Mouse (Mus musculus): ENCODE measurements around the gene Brsk2.
"Not testable (repeated sequence)": the region's sequence is repeated elsewhere in the genome, so short reads cannot be mapped to it uniquely, and the experiment has no call there.

Brsk2 gene

DNA sequence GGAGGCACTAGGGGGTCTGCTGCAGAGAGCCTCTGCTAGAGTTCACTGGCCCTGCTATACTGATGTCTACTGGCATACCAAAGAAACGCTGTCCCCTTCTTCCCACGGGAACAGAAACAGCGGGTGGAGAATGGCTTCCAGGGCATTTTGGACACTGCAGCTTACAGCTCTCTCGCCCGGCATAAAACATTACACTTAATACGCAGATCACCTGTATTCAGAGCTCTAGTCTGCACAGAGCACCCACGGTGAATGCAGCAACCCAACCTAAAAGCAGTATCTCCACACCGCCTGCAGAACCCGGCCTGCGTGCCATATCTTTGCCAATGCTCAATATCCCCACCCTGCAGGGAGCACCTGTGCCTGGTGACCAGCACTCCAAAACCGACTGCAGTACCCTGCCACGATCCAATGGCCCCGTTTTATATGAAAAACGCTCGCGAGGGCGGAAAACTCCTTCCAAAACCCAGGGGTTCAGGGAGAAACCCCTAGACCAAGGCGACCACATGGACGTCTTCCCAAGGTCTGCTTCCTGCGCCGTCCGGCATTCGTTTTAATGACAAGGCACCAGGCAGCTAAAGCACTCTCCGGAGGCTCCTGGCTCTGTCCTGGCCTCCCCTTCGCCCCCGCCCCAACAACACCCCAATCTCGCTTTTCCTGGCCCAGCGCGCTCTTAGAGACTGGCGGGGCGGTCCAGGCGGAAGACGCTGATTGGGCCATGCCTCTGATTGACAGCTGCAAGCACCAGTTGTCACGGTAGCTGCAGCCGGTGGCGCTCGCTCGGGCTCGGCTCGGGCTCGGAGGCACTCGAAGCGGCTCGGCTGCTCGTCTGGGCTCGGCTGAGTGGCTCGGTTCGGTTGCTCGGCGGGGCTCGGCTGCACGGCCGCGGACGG, at the start of gene Brsk2:
TSS of gene Brsk2 (plus strand) at position 846 of the 893 bp plus-strand sequence.
- peak; percentile 86 for DNase-seq (ENCODE audit: low read depth, low spot score)

DNA sequence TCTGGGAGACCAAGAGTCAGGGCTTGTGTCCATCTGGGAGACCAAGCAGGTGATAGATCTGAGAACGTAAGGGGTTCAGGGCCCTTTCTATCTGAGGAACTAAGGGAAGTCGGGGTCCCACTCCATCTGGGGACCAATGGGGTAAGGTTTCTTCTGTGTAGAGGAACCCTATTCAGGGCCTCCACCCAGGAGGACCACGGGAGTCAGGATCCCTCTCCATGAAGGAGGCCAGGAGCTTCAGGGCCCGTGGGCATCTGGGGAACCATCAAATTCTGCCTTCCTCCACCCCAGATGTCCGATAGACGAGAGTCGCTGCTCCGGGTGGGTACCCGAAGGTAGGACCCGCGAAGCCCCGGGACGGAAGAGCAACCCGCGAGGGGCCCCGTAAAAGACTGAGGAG, 47.7 kb upstream of the Brsk2 start:
- no peak for DNase-seq (ENCODE audit: low read depth, low spot score)

DNA sequence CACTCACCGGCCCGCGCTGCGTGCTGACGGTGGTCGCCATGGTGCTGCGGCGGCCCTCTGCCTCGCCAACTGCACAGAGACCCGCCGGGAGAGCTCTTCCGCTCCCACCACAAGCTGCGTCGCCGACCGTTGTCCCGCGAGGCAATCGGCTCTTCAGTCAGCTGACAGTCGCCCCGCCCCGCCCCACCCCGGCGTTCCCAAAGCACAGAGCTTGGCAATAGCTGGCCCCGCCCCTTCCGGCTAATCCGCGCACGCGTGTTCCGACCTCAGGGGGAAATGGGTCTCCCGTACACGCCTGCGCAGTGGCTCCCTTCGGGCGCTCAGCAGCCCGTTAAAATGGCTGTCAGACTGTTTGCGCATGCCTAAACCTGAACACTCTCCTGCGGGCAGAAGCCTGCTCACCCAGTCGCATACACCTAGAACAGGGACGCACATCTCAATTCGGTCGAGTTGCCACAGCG, 47.3 kb upstream of the Brsk2 start:
- peak; percentile 99 for DNase-seq (ENCODE audit: low read depth, low spot score)

DNA sequence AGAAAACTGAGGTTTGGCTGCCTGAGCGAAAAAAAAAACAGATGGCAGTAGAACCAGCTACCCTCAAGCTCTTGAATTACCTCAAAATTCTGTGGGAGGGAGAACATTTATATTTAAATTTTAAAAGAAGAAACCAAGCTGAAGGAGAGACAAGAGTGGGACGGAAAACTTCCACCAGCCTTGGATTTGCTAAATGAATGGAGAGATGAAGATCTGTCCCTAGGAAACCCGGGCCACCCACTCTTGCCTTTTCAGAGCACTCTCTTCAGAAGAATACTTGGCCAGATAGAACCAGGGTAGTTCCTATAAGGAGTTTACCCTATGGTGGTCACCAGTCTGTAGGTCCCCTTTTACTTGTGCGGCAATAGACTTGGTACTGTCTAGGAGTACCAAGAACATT, 46.8 kb upstream of the Brsk2 start:
- no peak for DNase-seq (ENCODE audit: low read depth, low spot score)

DNA sequence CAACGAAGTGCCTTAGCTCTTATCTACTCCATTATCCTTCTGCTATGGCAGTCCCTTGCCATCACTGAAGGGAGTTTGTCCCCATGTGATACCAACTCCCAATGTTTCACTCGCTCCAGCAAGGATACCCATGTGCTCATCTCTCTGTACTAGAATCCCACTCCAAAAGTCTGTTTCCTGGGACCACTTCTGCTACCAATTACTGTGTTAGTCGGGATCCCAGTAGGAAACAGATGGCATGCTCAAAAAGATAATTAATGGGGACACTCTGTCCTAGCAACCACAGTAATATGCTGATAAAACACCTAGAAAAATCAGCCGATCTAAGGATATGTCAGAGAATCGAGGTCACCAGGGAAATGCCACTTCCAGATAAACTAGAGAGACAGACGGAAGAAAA, 41.0 kb upstream of the Brsk2 start:
- DNase-seq (ENCODE audit: low read depth, low spot score): no peak

DNA sequence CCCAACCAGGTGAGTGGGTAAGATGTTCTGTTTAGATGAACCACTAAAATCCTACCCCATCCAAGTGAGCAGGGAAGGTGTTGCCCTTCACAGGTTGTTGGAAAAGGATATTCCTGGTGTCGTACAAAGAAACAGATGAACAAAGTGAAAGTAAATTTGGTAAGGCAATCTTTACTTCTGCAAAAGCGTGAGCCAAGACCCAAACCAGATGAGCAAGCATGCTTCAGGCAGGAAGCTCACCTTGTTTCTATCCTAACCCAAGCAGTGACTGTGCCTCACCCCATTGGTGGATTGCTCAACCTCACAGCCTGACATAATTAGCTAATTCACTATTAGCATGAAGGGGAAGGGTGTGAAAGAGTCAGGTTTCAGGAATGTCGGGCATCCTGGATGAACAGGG, 38.2 kb upstream of the Brsk2 start:
- no peak for DNase-seq (ENCODE audit: low read depth, low spot score)

DNA sequence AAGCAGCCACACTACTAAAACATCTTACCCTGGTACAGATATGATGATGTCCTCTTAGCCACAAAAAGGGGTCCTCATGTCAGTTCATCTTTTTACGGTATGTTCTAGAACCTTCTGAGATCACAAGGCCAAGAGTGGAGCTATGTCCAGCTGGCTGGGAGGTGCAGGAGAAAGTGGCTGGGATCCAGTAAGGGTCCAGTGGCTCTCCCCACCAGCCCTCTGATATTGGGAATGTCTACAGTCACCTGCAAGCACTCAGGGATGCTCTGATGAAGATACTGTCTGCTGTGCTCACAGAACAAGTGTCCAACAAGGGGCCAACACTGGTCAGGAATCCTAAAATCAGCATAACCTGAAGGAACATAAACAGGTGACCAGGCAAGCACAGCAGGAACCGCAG, 31.1 kb upstream of the Brsk2 start, which contains the start of gene Tollip:
TSS of gene Tollip (minus strand) at position 101 of the 400 bp plus-strand sequence.
- DNase-seq (ENCODE audit: low read depth, low spot score): no peak

DNA sequence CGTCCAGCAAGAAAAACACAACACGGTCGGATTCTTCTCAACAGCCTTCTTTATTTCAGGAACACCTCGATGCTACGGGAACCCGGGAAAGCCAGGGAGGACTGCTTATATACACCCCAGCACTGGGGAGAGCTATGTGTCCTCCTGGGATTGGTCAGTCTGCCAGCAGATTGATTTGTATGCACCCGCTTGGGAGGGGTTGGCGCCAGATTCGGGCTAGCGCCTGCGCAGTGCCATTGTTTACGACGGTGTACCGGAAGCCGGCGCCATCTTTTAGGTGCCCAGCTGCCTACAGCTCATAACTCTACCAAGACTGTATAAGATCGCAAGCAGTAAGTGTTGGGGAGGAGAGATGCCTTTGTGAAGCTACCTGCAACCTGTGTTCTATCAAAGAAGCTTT, 25.4 kb upstream of the Brsk2 start:
- DNase-seq (ENCODE audit: low read depth, low spot score): not testable (repeated sequence)

DNA sequence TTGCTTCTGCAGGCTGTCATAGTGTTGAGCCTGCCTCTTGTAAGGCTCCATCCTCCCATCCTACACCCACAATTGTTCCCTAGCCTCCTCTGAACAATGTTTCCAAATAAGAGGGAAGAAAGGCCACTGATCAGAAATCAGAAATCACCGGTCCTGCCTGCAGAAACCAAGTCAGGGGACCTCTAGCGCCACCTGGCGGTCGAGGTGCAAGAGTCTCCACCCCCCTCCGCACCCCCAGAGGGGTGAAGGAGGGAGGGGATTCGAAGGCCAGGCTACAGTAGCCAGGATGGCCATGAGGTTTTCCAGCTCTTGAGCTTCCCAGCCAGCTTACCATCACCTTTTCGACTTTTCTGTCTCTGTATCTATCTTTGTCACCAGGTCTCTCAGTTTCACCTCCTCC, 24.6 kb upstream of the Brsk2 start:
- peak; percentile 32 for DNase-seq (ENCODE audit: low read depth, low spot score)

DNA sequence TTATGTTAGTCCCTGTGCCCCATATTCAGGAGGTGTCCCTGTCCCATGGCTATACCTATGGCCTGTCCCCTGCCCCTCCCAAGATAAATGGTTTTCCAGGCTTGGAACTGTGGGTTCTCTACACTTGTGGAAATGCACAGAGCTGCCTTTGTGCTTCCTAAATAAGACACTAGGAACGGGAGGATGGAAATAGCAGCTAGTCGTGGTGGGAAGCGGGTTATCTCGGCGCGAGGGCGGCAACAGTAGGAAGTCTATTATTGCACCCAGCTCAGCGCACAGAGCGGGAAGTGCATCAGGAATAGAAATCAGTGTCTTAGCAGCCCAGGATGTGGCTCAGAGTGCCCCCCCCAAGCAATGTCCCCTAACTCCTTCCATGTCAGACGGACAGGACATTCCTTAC, 20.9 kb upstream of the Brsk2 start:
- no peak for DNase-seq (ENCODE audit: low read depth, low spot score)

DNA sequence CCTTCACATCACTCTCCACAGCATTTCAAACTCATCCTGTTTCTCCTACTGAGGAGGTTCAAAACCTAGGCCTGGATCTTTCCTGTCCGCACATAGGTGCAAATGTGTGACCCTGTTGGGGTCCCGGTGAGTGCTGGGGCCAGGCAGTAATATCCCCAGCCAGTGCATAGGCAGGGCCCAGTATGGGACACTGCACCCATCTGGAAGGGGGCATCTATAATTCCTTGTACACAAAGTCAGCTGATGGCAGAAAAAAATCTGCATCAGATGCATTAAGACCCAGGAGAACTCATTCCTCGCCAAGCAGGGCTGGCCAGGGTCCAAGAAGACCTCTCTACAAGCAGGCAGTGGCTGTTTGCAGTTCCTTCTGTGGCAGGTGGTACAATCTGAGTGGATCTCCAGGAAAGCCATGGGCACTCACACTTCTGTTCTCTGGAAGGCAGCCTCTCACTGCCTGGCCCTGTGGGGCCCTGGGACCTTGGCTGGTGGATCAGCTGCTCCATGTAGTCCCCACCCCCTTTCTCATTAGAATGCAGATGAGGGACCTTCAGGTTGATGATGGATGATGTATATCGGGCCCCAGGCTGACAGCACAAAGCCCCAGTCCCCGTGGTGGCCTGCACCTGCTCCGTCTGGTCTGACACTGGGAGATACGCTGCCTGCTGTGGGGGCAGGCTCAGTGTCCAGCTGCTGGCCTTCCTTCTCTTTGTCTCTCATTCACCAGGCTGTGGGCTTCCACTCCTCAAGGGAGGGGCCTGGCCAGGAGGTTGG, 15.2 kb upstream of the Brsk2 start:
- no peak for DNase-seq (ENCODE audit: low read depth, low spot score)

DNA sequence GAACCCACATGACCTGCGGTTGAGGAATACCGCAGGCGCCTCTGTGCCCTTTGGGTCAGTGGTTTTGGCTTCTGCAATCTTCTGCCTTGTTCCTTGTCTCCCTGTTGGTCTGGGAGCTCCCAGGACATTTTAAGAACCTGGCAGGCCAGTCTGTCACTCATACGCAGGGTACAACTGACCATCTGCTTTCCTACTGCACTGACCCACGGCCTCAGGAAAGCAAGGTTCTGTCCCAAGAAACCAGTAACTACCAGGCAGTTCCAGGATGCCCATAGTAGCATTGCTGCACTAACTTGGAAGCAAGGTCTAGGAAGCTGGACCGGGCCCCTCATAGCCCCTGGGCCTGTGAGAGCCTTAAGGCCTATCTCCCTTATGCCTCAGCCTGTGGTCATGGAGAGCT, 14.6 kb upstream of the Brsk2 start:
- DNase-seq (ENCODE audit: low read depth, low spot score): no peak

DNA sequence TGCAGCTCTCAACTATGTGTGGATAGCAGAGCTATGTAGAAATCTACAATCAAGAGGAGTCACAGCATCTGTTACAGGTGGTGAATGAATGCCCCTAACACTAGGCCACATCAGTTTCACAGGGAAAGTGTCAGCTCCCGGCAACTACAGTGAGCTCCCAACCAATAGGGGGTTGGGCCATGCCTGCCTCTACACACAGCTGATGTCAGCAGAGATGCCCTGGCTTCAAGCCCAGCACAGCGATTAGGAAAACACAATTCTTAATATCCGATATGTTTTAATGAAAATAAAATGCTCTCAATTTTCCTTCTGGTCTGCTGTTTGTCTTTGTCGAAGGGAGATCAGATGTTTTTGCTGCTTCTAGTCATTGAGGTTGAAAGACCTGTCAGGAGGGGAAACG, 6.1 kb upstream of the Brsk2 start:
- no peak for DNase-seq (ENCODE audit: low read depth, low spot score)

DNA sequence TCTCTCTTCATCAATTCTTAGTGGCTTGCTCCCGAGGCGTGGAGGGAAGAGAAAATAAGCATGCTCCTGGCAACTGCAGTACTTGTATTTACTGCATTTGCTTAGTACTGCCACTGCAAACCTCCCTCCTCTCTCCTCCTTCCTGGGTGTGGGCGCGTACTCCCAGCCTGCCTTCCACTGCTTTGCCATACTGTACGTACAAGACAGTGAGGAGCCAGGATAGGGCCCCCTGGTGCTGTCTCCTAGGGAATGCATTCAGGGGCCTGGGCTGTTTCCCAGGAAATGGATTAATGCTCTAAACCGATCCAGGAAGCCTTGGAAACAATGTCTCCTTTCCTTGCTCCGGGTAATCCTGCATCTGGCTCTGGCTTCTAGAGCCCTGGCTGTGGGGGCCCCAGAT, 3.6 kb upstream of the Brsk2 start:
- DNase-seq (ENCODE audit: low read depth, low spot score): no peak

DNA sequence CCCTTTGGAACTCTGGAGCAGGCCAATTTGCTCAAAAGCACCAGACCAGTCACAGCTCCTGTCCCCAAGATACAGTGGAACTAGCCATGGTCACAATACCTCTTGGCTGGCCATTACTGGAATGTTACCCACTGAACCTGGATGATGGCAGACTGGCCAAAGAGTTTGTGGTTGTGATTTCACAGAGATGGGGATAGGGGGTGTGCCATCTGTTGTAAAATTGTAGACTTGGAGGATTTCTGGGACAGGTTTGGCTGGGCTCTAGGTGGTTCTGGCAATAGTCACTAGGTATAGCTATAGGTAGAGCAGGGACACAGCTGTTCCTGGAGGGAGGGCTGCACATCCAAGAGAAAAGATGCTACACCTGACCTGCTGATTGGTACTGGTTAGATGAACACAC, 2.0 kb upstream of the Brsk2 start:
- no peak for DNase-seq (ENCODE audit: low read depth, low spot score)

DNA sequence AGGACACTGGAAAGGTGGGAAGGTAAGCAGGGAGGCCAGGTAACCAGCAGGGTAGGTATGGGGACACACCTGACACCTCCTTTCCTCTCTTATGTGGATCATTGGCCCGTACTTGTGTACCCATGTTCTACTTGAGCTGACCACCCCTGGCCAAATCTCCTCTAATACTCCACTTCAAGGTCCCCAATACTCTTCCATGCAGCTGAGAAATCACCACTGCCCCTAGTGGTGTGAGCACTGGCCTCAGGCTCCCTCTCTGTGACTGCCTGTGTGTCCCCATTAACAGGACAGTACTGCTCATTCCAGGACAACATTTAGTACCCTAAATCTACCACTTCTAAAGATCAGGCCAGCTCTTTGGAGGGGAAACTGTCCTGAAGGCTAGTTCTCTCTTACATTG, 1.5 kb upstream of the Brsk2 start:
- no peak for DNase-seq (ENCODE audit: low read depth, low spot score)

DNA sequence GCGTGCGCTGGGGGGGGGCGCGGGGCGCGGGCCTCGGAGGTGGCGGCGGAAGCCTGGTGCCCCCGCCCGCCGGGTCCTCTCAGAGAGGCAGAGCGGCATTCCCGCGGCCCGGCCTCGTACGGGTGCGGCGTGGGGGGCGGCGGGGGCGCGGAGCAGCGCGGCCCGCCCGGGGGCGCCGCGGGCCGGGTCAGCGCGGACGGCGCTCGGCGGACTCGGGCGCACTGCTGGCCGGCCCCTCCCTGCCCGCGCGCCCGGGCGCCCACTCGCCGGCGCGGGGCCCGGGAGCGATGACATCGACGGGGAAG, 200 bp downstream of the Brsk2 start:
- no peak for DNase-seq (ENCODE audit: low read depth, low spot score)

DNA sequence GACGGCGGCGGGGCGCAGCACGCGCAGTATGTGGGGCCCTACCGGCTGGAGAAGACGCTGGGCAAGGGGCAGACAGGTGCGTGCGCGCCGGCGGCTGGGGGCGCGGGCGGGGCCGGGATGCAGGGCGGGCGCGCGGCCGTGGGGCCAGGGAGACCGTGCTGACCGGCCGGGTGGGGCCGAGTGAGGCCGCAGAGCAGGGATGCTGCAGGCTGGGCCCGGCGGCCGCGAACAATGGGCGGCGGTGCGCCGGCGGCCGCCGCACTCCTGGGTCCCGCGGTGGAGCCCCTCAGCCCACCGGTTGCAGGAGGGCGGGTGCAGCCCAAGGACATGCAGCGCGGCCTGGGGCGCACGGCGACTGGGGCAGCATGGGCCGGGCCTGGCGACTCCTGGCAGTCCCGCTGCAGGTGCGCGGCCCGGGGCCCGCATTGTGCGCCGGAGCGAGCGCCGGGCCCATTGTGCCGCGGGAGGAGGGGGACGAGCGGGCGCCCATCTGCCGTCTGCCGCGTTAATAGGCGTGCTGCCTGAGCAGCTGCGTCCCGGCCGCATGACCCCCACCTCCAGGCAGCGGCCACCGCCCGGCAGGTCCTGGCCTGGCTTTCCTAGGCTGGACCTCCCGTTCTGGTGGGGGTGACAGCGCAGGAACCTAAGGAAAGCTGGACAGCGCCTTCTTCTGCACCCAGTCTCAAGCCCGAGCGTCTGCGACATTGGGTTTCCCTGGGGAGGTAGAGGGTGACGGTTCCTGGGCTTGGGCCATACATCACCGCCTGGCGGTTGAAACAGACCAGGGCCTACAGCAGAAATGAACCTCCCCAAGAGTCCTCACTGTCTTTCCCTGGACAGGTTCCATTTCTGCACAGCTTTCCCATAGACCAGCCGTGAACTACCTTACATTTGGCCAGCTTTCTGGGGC, 808 bp downstream of the Brsk2 start:
- no peak for DNase-seq (ENCODE audit: low read depth, low spot score)

DNA sequence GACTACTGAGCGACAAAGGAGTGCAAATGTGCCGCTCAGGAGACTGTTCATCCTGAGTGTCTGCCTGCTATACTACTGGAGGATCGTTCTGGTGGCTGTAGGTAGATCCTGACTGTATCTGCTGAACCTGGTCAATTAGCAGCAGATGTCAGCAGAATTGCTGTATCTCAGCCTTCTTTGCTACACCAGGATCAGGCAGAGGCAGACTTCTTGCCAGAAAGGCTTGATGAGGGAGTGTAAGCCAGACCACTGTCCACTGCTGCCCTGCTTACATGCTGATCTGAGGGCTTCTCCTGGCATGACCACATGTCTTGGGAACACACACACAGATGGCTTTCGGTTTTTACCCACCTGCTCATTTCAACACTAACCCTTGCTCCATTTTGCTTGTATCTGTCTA, 2.3 kb downstream of the Brsk2 start:
- DNase-seq (ENCODE audit: low read depth, low spot score): no peak

DNA sequence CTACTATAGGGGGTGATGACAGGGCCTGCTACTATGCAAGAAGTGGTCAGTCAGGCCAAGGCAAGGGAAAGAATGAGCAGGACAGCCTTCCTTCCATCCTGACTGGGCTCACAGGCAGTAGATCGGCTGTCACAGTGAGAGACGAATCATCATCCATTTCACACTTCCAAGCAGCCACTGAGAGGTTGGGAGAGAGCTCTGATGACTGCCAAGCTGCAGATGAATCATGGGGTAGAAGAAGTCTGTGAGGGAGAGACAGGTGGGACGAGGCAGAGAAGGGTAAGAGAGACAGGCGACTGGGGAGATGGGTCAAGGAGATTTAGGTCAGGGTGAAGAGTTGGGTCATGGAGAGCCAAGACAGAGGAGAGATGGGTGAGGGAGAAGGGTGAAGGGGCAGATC, 3.4 kb downstream of the Brsk2 start:
- DNase-seq (ENCODE audit: low read depth, low spot score): no peak

DNA sequence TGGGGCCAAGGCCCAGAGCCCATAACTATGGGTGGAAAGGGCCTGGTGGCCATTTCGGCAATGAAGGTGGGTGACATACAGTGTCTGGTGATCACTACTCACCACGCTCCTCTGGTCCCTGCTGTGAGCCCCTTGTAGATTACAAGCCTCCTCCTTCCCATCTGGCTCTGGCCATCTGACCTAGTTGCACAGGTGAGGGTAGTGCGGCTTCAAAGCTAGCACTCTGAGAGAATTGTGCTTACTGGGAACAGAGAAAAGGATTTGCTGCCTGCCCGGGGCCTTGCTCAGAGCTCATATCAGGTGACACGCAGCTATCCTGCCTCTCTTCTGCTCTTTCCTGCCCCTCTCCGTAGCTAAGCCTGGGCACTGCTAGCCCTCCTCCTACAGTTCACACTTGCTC, 4.1 kb downstream of the Brsk2 start:
- DNase-seq (ENCODE audit: low read depth, low spot score): no peak

DNA sequence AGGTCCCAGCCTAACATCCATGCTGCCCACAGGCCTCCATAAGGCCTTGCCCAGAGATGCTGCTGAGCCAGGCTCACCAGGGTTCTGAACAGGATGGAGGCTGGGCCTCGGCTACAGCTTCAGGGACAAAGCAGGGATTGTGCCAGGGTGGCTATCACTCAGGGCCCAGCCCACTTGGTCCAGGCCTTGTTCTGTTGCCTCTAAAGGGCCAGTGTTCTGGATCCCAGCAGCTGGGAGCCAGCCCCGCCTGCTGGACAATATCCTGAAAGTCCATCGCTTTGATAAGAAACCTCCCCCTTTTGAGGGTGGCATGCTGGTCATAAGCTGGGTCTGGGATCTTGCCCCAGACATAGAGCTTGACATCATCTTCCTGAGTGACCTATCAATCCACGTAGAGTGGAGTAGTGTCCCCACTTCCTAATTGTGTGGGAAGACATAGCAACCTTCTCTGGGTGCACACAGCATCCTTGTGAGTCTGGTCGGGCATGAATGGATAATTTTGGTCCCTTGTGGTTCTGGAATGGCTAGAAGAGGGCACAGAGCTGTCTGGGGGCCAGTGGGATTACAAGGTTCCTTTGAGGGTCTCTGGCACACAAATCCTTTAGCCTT, 6.1 kb downstream of the Brsk2 start:
- DNase-seq (ENCODE audit: low read depth, low spot score): no peak

Measured in skeletal muscle tissue, adult 2 months (tissue).